Mouse (Mus musculus) neural tube, embryonic 15.5 days (tissue): ENCODE measurements around the gene Fndc9. TPM values are rescaled to one million over a fixed set of nuclear protein-coding genes. Genes with fewer than 3 reads are reported as not detected.

Source experiments
- ATAC-seq: fragments of 200-750 bp; cut with Nextera tagmentation; 2 replicates; pipeline ENCODE4 v1.8.0; 2017; ENCODE audit warnings: mild to moderate bottlenecking, moderate TSS enrichment, moderate library complexity; ENCODE audit not compliant: low FRiP score
- H3K27ac ChIP-seq: fragments of 300-500 bp; sonication (generic); replicated peaks from 2 replicates; pipeline ENCODE4 v1.5.1; 2015; ENCODE audit warnings: mild to moderate bottlenecking, inconsistent platforms
- H3K27me3 ChIP-seq: fragments of 300-500 bp; sonication (generic); replicated peaks from 2 replicates; pipeline ENCODE4 v1.6.1; 2015; ENCODE audit warnings: inconsistent platforms
- H3K36me3 ChIP-seq: fragments of 300-500 bp; sonication (generic); 2 replicates; pipeline ENCODE4 v1.6.1; 2015; ENCODE audit warnings: inconsistent platforms
- H3K4me1 ChIP-seq: fragments of 300-500 bp; sonication (generic); 2 replicates; pipeline ENCODE4 v1.6.1; 2015; ENCODE audit warnings: inconsistent platforms
- H3K4me2 ChIP-seq: fragments of 300-500 bp; sonication (generic); 2 replicates; pipeline ENCODE4 v1.6.1; 2015; ENCODE audit warnings: inconsistent platforms, mild to moderate bottlenecking, moderate library complexity
- H3K4me3 ChIP-seq: fragments of 300-500 bp; sonication (generic); replicated peaks from 2 replicates; pipeline ENCODE4 v1.5.1; 2015; ENCODE audit warnings: mild to moderate bottlenecking, inconsistent platforms
- H3K9ac ChIP-seq: fragments of 300-500 bp; sonication (generic); replicated peaks from 2 replicates; pipeline ENCODE4 v1.6.1; 2015; ENCODE audit warnings: mild to moderate bottlenecking, inconsistent platforms
- H3K9me3 ChIP-seq: fragments of 300-500 bp; sonication (generic); replicated peaks from 2 replicates; pipeline ENCODE4 v1.6.1; 2016; ENCODE audit warnings: inconsistent platforms
- WGBS: fragments of 180-500 bp; shearing (Covaris S2); methylation state at CpG from one replicate; pipeline ENCODE4 v1.1.7; 2015; ENCODE audit warnings: mixed read lengths; 5-methylcytosine and 5-hydroxymethylcytosine counted together
- polyA plus RNA-seq: library from polyadenylated mRNA; unstranded; fragments of >200 nt; fragmentation: Nextera tagmentation; extraction: Ambion mirVana; gene quantifications from 2 replicates; pipeline ENCODE4 v1.2.1, GENCODE M21; 2015

Gene Fndc9
- polyA plus RNA-seq, 1 experiment from 2014 or later: 2.3 TPM

- H3K9ac ChIP-seq: no peak overlapping the region
- H3K4me1 ChIP-seq: peaks cover 20% of the 10 kb centered on the region
- H3K4me2 ChIP-seq: no peak overlapping the region
- H3K9me3 ChIP-seq: no peaks in the 10 kb centered on the region
- no peak overlapping the region for H3K27ac ChIP-seq
- no peak for ATAC-seq
- peaks cover 60% of the 10 kb centered on the region for H3K36me3 ChIP-seq
- WGBS: 44% methylated on average over 4 of the region's 4 CpGs
- H3K27me3 ChIP-seq: no peaks in the 10 kb centered on the region
- no peak overlapping the region for H3K4me3 ChIP-seq
Measured at GRCm38 (mm10) chr11:46236976-46237375, 1.6 kb downstream of the Fndc9 start.

GRCm38 (mm10) chr11:46241150-46241673, 5.9 kb downstream of the Fndc9 start:
- Histone ChIP-seq H3K4me3 (no peak overlapping the region), H3K36me3 (peaks cover 70% of the 10 kb centered on the region), H3K4me2 (no peak overlapping the region), H3K9me3 (no peaks in the 10 kb centered on the region), H3K27me3 (no peaks in the 10 kb centered on the region), H3K27ac (no peak overlapping the region), H3K4me1 (peaks cover 4% of the 10 kb centered on the region; the same call in 1 of the 2 replicates), H3K9ac (no peak overlapping the region)
- WGBS: 94% methylated on average over 7 of the region's 7 CpGs
- no peak for ATAC-seq

- Histone ChIP-seq H3K27me3 (no peaks in the 10 kb centered on the region), H3K4me1 (no peaks in the 10 kb centered on the region), H3K36me3 (peaks cover 77% of the 10 kb centered on the region), H3K4me2 (no peak overlapping the region), H3K4me3 (no peak overlapping the region), H3K27ac (no peak overlapping the region), H3K9ac (no peak overlapping the region), H3K9me3 (no peaks in the 10 kb centered on the region)
- 95% methylated on average over 8 of the region's 8 CpGs for WGBS
- no peak for ATAC-seq
Measured at GRCm38 (mm10) chr11:46241985-46242384, 6.7 kb downstream of the Fndc9 start.

GRCm38 (mm10) chr11:46244731-46245604, 9.6 kb downstream of the Fndc9 start:
- H3K4me3 ChIP-seq: no peak overlapping the region
- WGBS: 88% methylated on average over 23 of the region's 23 CpGs
- H3K36me3 ChIP-seq: peaks cover 71% of the 10 kb centered on the region
- H3K4me1 ChIP-seq: no peaks in the 10 kb centered on the region
- no peak overlapping the region for H3K4me2 ChIP-seq
- H3K9me3 ChIP-seq: no peaks in the 10 kb centered on the region
- no peak for ATAC-seq
- no peak overlapping the region for H3K27ac ChIP-seq
- no peak overlapping the region for H3K9ac ChIP-seq
- H3K27me3 ChIP-seq: no peaks in the 10 kb centered on the region

- Histone ChIP-seq H3K27ac (no peak overlapping the region), H3K27me3 (no peaks in the 10 kb centered on the region), H3K9me3 (no peaks in the 10 kb centered on the region), H3K4me2 (no peak overlapping the region), H3K36me3 (peaks cover 71% of the 10 kb centered on the region), H3K4me1 (no peaks in the 10 kb centered on the region), H3K9ac (no peak overlapping the region), H3K4me3 (no peak overlapping the region)
- WGBS: 89% methylated on average over 8 of the region's 8 CpGs
- ATAC-seq: no peak
Measured at GRCm38 (mm10) chr11:46245926-46246325, 10.6 kb downstream of the Fndc9 start.

GRCm38 (mm10) chr11:46246393-46246792, 11.1 kb downstream of the Fndc9 start:
- ATAC-seq: no peak
- WGBS: 89% methylated on average over 7 of the region's 7 CpGs
- peaks cover 70% of the 10 kb centered on the region for H3K36me3 ChIP-seq

GRCm38 (mm10) chr11:46248352-46248751, 13.0 kb downstream of the Fndc9 start:
- peaks cover 70% of the 10 kb centered on the region for H3K36me3 ChIP-seq
- WGBS: 58% methylated on average over 3 of the region's 3 CpGs
- peak; percentile 80 for ATAC-seq
- H3K9me3 ChIP-seq: no peaks in the 10 kb centered on the region
- H3K9ac ChIP-seq: no peak overlapping the region
- no peak overlapping the region for H3K4me2 ChIP-seq
- H3K27me3 ChIP-seq: no peaks in the 10 kb centered on the region
- no peaks in the 10 kb centered on the region for H3K4me1 ChIP-seq
- no peak overlapping the region for H3K4me3 ChIP-seq
- peak overlapping the region; percentile 63 for H3K27ac ChIP-seq

More at GRCm38 (mm10) chr11:46246393-46246792, 11.1 kb downstream of the Fndc9 start:
- Histone ChIP-seq H3K27ac (no peak overlapping the region), H3K4me3 (no peak overlapping the region), H3K27me3 (no peaks in the 10 kb centered on the region), H3K4me2 (no peak overlapping the region), H3K4me1 (no peaks in the 10 kb centered on the region), H3K9me3 (no peaks in the 10 kb centered on the region), H3K9ac (no peak overlapping the region)

GRCm38 (mm10) chr11:46251994-46252393, 16.7 kb downstream of the Fndc9 start:
- Histone ChIP-seq H3K9ac (no peak overlapping the region), H3K36me3 (peaks cover 76% of the 10 kb centered on the region), H3K4me3 (no peak overlapping the region), H3K27me3 (no peaks in the 10 kb centered on the region), H3K9me3 (no peaks in the 10 kb centered on the region), H3K4me1 (no peaks in the 10 kb centered on the region), H3K4me2 (no peak overlapping the region), H3K27ac (no peak overlapping the region)
- no peak for ATAC-seq
- 32% methylated on average over 7 of the region's 7 CpGs for WGBS

- Histone ChIP-seq H3K27me3 (no peaks in the 10 kb centered on the region), H3K4me2 (no peak overlapping the region), H3K36me3 (peaks cover 83% of the 10 kb centered on the region), H3K4me3 (no peak overlapping the region), H3K9ac (no peak overlapping the region), H3K9me3 (no peaks in the 10 kb centered on the region), H3K27ac (no peak overlapping the region), H3K4me1 (no peaks in the 10 kb centered on the region)
- WGBS: 91% methylated on average over 2 of the region's 2 CpGs
- no peak for ATAC-seq
Measured at GRCm38 (mm10) chr11:46255291-46255690, 20.0 kb downstream of the Fndc9 start.

GRCm38 (mm10) chr11:46258207-46258606, 22.9 kb downstream of the Fndc9 start:
- Histone ChIP-seq H3K27me3 (no peaks in the 10 kb centered on the region), H3K9me3 (no peaks in the 10 kb centered on the region), H3K4me2 (no peak overlapping the region), H3K9ac (no peak overlapping the region), H3K36me3 (peaks cover 93% of the 10 kb centered on the region), H3K4me3 (no peak overlapping the region), H3K27ac (no peak overlapping the region), H3K4me1 (no peaks in the 10 kb centered on the region)
- WGBS: 75% methylated on average over 4 of the region's 4 CpGs
- no peak for ATAC-seq

- H3K4me2 ChIP-seq: no peak overlapping the region
- no peaks in the 10 kb centered on the region for H3K9me3 ChIP-seq
- 93% methylated on average over 8 of the region's 8 CpGs for WGBS
- H3K27ac ChIP-seq: no peak overlapping the region
- no peak overlapping the region for H3K4me3 ChIP-seq
- H3K27me3 ChIP-seq: no peaks in the 10 kb centered on the region
- no peak overlapping the region for H3K9ac ChIP-seq
- H3K36me3 ChIP-seq: peaks cover 93% of the 10 kb centered on the region
- no peaks in the 10 kb centered on the region for H3K4me1 ChIP-seq
- ATAC-seq: no peak
Measured at GRCm38 (mm10) chr11:46258749-46259148, 23.4 kb downstream of the Fndc9 start.

- no peak for ATAC-seq
- no peak overlapping the region for H3K9ac ChIP-seq
- H3K27me3 ChIP-seq: no peaks in the 10 kb centered on the region
- H3K36me3 ChIP-seq: peaks cover 94% of the 10 kb centered on the region
- H3K9me3 ChIP-seq: no peaks in the 10 kb centered on the region
- no peak overlapping the region for H3K27ac ChIP-seq
- no peaks in the 10 kb centered on the region for H3K4me1 ChIP-seq
- no peak overlapping the region for H3K4me2 ChIP-seq
- WGBS: 91% methylated on average over 3 of the region's 3 CpGs
- no peak overlapping the region for H3K4me3 ChIP-seq
Measured at GRCm38 (mm10) chr11:46262854-46263253, 27.5 kb downstream of the Fndc9 start.
